Mouse (Mus musculus): ENCODE data around the gene Vmn2r73.
"Not testable (repeated sequence)": the region's sequence is repeated elsewhere in the genome, so short reads cannot be mapped to it uniquely, and the experiment has no call there.

Gene Vmn2r73

DNA sequence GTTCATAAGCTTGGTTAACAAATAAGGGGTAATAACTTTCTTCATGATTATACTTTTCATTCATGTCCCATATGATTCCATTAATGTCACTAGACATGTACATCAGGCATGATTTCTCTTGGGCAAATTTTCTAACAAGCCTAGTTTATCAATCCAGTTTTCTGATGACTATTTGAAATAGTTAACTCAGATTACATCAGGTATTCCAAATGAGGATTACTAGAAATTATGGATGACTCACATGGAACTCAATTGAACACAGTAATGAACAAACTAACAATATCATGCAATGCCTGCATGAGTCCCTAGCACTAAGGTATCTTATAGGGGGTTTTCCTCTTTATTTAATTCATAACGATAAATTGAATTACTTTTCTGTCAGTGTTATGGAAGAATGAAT lies at the start of gene Vmn2r73:
Gene Vmn2r73 (minus strand): TSS at position 101 of the 400 bp plus-strand sequence.
- no peak for DNase-seq (ENCODE audit: low spot score in 2 of 2)

DNA sequence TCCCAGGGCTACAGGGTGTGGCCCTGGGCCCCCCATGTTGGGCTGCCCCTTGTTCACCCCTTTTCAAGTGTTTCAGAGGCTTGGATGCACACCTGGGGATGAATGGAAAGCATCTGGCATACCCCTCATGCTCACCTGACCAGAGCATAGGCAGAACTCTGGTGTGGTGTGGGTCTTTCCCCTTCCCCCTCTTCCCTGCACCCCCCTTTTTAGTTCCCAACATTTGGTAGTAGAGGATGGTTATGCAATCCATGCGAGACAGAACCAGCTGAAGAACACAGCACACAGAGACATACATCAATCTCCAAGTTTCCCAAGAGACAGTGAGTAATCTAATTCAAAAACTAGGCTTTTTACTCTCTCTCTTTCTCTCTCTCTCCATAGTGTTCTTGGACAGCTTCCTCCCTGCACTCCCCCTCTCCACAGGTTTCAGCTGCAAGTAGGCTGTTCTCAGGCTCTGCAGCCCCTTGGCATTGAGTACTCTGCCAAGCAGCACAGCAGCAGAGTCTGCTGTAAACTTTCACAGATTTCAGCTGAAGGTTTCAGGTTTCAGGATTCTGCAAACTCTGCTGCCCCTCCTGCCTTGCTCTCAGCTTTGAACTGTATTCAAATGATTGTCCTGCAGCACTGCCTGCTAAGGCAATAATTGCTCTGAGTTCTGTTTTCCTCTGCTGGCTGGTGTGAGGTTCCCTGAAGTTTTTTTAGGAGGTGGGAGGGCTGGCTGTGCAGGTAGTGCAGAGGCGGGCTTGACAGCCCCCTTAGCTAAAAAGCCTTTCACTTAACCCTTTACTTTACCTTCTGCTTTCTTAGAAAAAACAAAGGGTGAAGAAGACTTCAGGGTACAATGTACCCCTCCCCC lies 35.7 kb downstream of the Vmn2r73 start:
- no peak for DNase-seq (ENCODE audit: low spot score in 2 of 2)

DNA sequence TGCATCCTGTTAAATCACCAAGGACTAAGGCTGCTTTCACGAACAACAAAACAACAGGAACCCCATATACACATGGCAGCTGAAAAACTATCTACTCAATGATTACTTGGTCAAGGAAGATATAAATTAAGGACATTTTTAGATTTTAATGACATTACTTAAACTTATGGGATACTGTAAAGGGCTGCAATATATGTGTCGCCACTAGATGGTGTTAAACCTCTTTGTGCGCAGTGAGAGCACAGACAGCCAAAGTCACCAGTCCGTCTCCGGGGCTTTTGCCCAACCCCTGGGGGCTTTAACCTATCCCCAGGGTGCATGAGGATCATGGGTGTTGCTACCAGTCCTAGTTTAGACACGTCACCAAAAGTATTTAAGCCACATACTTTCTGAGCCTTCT lies 58.0 kb downstream of the Vmn2r73 start:
- DNase-seq (ENCODE audit: low spot score in 2 of 2), result not testable (repeated sequence)
